Mouse (Mus musculus) gastrocnemius, adult 8-10 months (tissue): Measurements from ENCODE around the gene Abcb1b. TPM values are rescaled to one million over a fixed set of nuclear protein-coding genes. Genes with fewer than 3 reads are reported as not detected.
"Not testable (repeated sequence)": the region's sequence is repeated elsewhere in the genome, so short reads cannot be mapped to it uniquely, and the experiment has no call there.

ENCODE experiments used
- DNase-seq, 2 experiments: peaks; one replicate each; pipeline ENCODE4 v3.0.0; 2022; ENCODE audit warnings: low spot score in 2 of 2
- total RNA-seq, 4 experiments: library from RNA; stranded (reverse); gene quantifications; 2 replicates each; pipeline ENCODE4 v1.2.4; 2022

Gene Abcb1b
- total RNA-seq, 4 experiments from 2014 or later, result 3.1 to 5.8 (median 4.8) TPM

- DNase-seq, result no peak
Measured at GRCm38 (mm10) chr5:8863580-8864337, 65.8 kb downstream of the Abcb1b start.

GRCm38 (mm10) chr5:8865630-8866029 is 67.7 kb downstream of the Abcb1b start:
- not testable (repeated sequence) for DNase-seq

- DNase-seq, result no peak
Measured at GRCm38 (mm10) chr5:8866366-8866765, 68.4 kb downstream of the Abcb1b start.

- peak in 1 of 2 experiments; percentile 5 for DNase-seq
Measured at GRCm38 (mm10) chr5:8868019-8868418, 70.1 kb downstream of the Abcb1b start.

- DNase-seq, result no peak
Measured at GRCm38 (mm10) chr5:8872979-8873915, 75.3 kb downstream of the Abcb1b start.

- no peak for DNase-seq
Measured at GRCm38 (mm10) chr5:8877086-8877485, 79.1 kb downstream of the Abcb1b start.

GRCm38 (mm10) chr5:8877800-8878199 is 79.9 kb downstream of the Abcb1b start:
- no peak for DNase-seq

- DNase-seq, result no peak
Measured at GRCm38 (mm10) chr5:8885837-8886236, 87.9 kb downstream of the Abcb1b start.

- peak; percentile 43 to 59 for DNase-seq
Measured at GRCm38 (mm10) chr5:8893300-8894103, 95.6 kb downstream of the Abcb1b start, which contains the start of gene Abcb4. Gene Abcb4, plus strand, starts transcription at chr5:8893717.

- DNase-seq, result no peak
Measured at GRCm38 (mm10) chr5:8894104-8894425, 96.1 kb downstream of the Abcb1b start.

- DNase-seq, result peak in 1 of 2 experiments; percentile 8
Measured at GRCm38 (mm10) chr5:8894641-8895490, 96.9 kb downstream of the Abcb1b start.

- no peak for DNase-seq
Measured at GRCm38 (mm10) chr5:8896198-8896597, 98.3 kb downstream of the Abcb1b start.

GRCm38 (mm10) chr5:8898246-8898645 is 100.3 kb downstream of the Abcb1b start:
- DNase-seq, result no peak

- no peak for DNase-seq
Measured at GRCm38 (mm10) chr5:8901001-8901400, 103.1 kb downstream of the Abcb1b start.

GRCm38 (mm10) chr5:8902141-8902817 is 104.3 kb downstream of the Abcb1b start:
- DNase-seq, result no peak

GRCm38 (mm10) chr5:8904539-8904938 is 106.6 kb downstream of the Abcb1b start:
- no peak for DNase-seq

GRCm38 (mm10) chr5:8911567-8912198 is 113.7 kb downstream of the Abcb1b start:
- no peak for DNase-seq
